Mouse (Mus musculus) neural tube, embryonic 10.5 days (tissue): ENCODE results near the gene Hoxc5.

ENCODE experiments used
- DNase-seq: peaks from one replicate; pipeline ENCODE4 v3.0.0-alpha.2; 2017; ENCODE audit warnings: low spot score; ENCODE audit errors: extremely low spot score

The Hoxc5 gene

GRCm38 (mm10) chr15:102945185-102946077 lies 21.8 kb upstream of the Hoxc5 start:
- no peak for DNase-seq

GRCm38 (mm10) chr15:102947276-102947675 lies 20.0 kb upstream of the Hoxc5 start:
- DNase-seq: no peak

GRCm38 (mm10) chr15:102948842-102949241 lies 18.4 kb upstream of the Hoxc5 start:
- DNase-seq: no peak

- no peak for DNase-seq
Observed at GRCm38 (mm10) chr15:102949696-102950095, 17.5 kb upstream of the Hoxc5 start.

GRCm38 (mm10) chr15:102950877-102951276 lies 16.4 kb upstream of the Hoxc5 start:
- no peak for DNase-seq

- no peak for DNase-seq
Observed at GRCm38 (mm10) chr15:102953561-102953960, 13.7 kb upstream of the Hoxc5 start.

GRCm38 (mm10) chr15:102954192-102955006 lies 12.8 kb upstream of the Hoxc5 start, which contains the start of gene Hoxc11:
Gene Hoxc11 (plus strand): TSS chr15:102954427.
- peak; percentile 75 for DNase-seq

GRCm38 (mm10) chr15:102955007-102955382 lies 12.2 kb upstream of the Hoxc5 start:
- no peak for DNase-seq

- peak; percentile 85 for DNase-seq
Observed at GRCm38 (mm10) chr15:102955833-102956640, 11.2 kb upstream of the Hoxc5 start.

GRCm38 (mm10) chr15:102956906-102957305 lies 10.3 kb upstream of the Hoxc5 start:
- DNase-seq: no peak

- DNase-seq: no peak
Observed at GRCm38 (mm10) chr15:102959663-102960191, 7.5 kb upstream of the Hoxc5 start.

- DNase-seq: no peak
Observed at GRCm38 (mm10) chr15:102961728-102962127, 5.5 kb upstream of the Hoxc5 start.

- no peak for DNase-seq
Observed at GRCm38 (mm10) chr15:102962492-102962891, 4.8 kb upstream of the Hoxc5 start.

GRCm38 (mm10) chr15:102963259-102963658 lies 4.0 kb upstream of the Hoxc5 start:
- no peak for DNase-seq

- peak; percentile 83 for DNase-seq
Observed at GRCm38 (mm10) chr15:102963671-102964640, 3.3 kb upstream of the Hoxc5 start.

- no peak for DNase-seq
Observed at GRCm38 (mm10) chr15:102965003-102965891, 2.0 kb upstream of the Hoxc5 start.

- peak; percentile 97 for DNase-seq
Observed at GRCm38 (mm10) chr15:102965892-102966775, 1.1 kb upstream of the Hoxc5 start.

GRCm38 (mm10) chr15:102966776-102967311 lies 399 bp upstream of the Hoxc5 start, which contains the start of gene Hoxc10:
Gene Hoxc10 (plus strand): TSS chr15:102966796.
- DNase-seq: no peak
